Mouse (Mus musculus) layer of hippocampus, adult 9-11 months (tissue): ENCODE results near the gene Atf2.

ENCODE experiments used
- DNase-seq: peaks from one replicate; pipeline ENCODE4 v3.0.0; 2022

Gene Atf2

DNA sequence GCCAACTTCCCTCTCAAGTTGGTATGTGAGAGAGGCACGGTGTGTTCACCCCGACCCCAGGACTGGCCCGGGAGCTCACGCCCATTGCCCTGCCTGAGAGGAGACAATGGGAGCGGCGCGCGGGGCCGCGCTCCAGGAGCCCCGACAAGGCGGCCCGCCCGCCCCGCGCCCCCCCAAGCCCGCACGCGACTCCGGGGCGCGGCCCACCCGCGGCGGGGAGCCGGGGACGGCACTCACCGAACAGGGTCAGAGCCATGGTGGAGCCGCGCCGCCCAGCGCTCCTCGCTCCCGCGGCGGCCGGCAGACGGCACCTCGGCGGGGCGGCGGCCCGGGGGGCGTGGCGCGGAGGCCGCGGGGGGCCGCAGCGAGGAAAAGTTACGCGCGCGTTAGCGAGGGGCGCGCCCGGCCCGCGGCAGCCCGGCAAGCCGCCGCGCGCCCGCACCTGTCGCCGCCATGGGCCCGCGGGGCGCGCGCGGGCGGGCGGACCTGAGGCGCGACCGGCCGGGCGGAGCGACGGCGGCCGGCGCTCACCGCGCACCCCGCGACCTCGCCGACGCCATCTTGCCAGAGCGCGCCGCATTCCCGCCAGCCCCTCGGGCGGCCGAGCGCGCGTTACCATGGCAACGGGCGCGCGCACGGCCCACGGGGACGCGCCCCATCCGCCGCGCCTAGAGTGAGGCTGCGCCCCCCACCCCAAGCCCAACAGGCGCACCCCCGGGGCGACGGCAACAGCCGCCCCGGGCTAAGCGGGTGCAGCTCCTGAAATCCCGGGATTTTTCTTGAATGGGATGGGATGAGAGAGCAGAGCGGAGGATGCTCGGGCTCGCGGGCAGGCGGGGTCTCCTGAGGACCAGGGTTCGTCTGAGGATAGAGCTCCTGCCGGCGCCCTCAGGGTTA, 117.4 kb downstream of the Atf2 start, which contains the start of gene Chn1:
TSS of gene Chn1 (minus strand) at position 561 of the 897 bp plus-strand sequence.
- DNase-seq = peak; percentile 60

GRCm38 (mm10) chr2:73772945-73773344, 119.5 kb downstream of the Atf2 start:
- no peak for DNase-seq

GRCm38 (mm10) chr2:73768669-73769068, 123.8 kb downstream of the Atf2 start:
- DNase-seq = no peak
